Mouse (Mus musculus): ENCODE results near the gene Spaar.
A peak's percentile ranks its signal among the peaks of the same experiment; 100 is the strongest.

The Spaar gene

DNA sequence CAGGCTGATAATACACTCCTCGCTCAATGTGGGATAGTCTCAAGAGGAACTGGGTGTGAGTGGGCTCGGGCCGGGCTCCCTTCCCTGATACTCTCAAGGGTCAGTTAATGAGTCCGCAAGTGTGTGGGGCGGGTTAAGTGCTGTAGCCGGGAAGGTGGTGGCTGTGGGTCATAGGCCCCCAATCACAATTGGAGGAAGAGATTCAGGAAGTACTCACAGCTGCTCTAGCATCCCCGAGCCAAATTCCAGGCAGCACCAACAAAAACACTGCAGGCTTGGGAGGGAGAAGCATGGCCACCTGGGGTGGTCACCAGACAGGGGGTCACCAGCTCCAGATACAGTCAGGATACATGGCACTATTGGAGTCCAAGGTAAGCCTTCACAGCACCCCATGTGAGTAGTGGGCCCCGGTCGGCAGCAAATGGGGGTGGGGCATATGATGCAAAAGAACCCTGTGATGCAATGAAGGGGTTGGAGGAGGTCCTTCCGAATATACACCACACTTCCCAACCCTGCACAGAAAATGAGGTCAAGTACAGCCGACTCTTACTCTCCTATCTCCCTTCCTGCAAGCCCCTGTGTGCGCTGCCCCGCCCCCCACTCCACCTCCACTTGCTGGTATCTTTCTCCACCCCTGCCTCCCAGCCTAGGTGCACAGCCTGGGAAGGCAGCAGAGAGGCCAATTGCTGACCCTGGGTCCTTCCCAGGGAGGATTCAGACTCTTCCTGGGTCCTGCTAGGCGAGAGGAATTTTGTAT lies at the start of gene Spaar:
Gene Spaar, plus strand, starts transcription at position 241 of the 757 bp plus-strand sequence.
- no peak for DNase-seq

DNA sequence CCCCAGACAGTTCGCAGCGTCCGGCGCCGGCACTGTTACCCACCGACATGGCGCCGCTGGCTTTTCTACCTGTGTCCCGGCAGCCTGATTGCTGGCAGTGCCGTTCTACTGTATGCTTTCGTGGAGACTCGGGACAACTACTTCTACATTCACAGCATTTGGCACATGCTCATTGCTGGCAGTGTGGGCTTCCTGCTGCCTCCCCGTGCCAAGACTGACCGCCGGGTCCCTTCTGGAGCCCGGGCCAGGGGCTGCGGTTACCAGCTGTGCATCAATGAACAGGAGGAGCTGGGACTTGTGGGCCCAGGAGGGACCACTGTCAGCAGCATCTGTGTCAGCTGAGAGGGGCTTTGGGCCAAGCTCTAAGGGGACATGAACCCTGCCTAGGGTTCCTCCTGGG lies 39.8 kb upstream of the Spaar start:
- no peak for DNase-seq

DNA sequence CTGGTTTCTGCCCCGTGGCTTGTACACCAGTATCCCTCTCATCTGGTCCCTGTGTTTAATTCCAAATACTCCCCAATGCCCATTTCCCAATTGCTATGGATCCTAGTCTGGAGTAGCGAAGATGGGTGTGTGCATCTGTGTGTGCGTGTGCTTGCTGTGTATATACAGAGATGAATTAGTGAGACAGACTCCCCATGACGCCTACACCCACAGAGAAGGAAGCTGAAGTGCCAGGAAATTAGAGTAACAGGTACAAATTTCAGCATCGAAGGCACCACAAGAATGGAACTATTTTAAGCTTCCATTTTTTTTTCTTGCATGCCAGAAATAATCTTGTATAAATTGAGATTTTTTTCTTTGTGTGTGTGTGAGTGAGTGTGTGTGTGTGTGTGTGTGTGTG lies 38.8 kb upstream of the Spaar start:
- DNase-seq: no peak

DNA sequence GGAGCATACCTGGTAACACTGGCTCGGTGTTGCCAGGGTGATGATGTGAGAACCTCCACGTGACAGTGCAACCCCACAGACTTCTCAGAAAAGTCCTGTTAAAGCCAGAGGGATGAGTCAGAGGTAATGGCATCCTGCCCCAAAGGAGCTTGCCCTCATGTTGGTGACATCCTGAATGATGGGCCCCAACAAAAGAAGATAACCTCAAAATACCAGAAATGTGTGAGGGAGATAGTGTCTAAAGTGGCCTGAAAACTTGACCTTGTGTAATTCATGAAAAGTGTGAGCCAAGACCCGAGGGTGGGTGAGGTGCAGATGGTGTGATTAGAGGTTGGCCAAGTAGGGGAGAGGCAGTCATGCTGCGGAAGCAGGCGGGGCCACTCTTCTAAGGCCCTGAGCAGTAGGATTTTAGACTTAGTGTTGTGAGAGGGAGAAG lies 36.0 kb upstream of the Spaar start:
- DNase-seq: no peak

DNA sequence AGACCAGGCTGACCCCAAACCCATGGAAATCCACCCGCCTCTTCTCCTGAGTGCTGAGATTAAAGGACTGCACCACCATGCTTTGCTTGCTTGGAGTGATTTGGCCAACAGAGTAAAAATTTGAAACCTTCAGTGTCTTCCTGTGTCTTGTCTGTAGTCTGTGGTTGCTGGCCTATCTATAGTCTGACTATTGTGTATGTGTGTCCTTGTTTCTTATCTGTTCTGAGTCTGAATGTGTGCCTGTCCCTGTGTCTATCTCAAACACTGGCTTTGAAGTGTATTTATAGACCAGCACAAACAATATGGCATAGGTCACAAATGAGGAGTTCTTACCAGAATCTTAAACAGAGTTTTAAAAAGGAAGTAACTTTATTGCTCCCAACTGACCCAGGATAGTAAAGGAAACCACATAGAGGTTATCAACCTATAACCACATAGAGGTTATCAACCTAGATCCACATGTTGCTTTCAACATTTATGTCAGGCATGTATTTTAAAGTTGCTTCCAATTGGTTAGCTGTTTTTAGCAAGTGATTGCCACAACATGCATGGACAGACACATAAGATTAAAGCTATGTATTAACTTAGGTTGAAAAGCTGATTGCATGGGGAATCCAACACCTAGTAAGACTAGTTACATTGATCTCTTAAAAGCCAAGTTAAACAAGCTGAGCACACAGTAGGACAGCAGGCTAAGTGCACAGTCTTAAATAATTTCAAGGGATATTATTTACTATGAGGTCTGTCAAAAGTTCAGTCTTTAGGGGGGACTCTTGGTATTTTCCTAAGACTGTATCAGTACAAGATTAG lies 35.2 kb upstream of the Spaar start:
- no peak for DNase-seq

DNA sequence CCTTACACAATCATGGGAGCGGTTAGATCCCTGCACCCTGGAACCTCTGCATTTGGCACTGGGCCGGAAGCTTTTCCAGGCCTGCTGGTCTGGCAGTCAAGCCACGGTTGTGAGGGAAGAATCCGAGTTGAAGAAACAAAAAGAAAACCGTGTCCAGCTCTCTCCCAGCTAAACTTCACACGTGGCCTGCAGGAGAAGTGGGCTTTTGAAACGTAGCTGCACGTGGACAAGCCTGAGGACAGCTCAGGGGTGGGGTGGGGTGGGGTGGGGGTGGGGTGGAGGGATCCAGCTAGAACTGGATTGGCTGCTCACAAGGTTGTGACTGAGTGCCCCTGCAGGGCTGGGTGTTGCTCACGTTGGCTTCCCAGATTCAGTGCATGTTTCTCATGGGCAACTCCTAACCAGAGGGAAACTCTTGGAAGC lies 34.6 kb upstream of the Spaar start:
- DNase-seq: no peak

DNA sequence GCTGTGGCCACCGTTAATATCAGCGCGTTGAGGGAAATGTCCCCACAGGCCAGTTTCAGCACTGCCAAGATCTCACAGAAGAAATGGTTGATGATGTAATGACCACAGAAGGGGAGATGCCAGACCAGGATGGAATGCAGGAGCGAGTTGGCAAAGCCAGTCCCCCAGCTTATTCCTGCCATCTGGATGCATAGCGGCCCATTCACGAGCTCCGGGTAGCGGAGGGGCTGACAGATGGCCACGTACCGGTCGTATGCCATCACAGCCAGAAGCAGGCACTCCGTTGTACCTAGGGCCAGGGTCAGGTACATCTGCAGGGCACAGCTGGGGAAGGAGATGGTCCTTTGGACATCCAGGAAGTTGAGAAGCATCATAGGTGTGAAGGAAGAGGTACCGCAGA lies 33.3 kb upstream of the Spaar start:
- no peak for DNase-seq

DNA sequence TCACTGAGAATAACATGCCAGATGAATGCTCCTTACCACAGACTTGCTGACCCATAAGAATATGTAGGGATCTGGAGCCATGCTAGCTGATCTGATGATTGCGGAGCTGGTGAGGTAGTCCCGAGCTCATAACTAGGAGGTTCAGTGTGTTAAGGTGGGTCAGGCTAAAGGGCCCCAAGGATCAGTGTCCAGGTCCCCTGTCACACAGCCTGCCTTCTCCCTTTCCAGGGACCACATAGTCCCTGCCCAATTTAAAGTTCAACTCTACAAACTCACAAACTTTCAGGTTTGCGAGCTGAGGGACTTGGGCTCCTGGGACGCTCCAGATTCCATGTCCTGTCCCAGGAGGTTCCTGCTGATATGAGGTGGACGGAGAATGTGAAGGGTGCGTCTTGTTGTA lies 29.1 kb upstream of the Spaar start, which contains the start of gene Olfr70:
Gene Olfr70, minus strand, starts transcription at position 101 of the 400 bp plus-strand sequence.
- no peak for DNase-seq

DNA sequence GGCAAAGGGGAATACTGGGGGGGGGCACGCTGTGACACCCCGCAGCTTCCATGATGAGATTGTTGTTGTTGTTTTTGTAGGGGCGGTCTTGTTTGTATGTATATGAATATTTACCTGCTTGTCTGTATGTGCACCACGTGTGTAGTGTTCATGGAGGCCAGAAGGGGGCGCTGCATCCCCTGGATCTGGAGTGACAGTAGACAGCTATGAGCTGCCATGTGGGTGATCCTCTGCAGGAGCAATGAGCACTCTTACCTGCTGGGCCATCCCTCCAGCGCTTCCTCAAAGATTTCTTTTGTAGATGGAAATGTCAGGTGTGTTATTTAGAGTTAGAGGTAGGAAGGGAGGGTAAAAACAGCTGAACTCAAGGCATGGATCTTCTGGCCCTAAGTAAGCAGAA lies 26.4 kb upstream of the Spaar start:
- no peak for DNase-seq

DNA sequence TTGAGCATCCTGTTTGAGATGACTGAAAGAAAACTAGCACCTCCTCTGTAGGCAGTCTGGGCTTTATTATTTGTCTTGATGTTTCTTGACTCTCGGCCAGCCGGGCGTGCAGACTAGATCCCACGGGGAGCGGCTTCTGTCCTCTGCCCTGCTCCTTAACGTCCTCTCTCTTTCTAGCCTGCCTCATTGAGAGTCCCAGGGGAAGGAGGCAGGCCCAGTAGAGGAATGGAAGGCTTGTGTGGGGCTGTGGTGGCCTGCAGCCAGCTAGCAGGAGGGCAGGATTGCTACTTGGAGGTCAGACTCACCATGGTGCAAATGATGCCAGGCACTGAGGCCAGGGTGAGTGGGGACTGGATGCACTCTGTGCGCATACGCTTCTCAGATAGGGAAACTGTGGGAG lies 26.0 kb upstream of the Spaar start:
- DNase-seq: no peak

DNA sequence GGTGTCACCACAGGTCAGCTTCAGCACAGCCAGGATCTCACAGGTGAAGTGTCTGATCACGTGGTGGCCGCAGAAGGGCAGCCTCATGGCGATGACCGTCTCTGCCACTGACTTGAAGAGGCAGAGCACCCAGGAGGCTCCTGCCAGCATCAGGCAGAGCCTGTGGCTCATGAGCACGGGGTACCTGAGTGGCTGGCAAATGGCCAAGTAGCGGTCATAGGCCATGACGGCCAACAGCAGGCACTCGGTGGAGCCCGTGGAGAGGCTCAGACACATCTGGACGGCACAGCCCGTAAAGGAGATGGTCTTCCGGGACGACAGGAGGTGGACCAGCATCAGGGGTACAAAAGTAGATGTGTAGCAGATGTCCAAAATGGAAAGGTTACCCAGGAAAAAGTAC lies 23.8 kb upstream of the Spaar start:
- DNase-seq: no peak

DNA sequence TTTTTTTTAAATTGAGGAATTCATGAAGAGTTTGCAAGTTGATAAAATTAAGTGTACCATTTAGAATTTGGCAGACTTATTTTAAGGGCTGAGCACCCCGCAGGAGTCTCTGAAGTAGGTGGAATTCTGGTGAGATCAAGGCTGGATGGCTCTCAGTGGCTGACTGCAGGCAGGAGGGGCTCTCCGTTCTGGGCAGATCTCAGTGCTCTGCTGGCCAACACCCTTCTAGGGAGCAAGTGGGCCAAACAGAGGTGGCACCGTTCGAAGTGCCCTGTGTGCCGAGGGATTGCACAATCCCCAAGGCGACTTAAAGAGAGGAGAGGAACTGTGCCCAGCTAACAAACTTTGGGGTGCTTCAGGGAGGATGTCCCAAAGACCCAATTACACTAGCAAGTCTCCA lies 20.0 kb upstream of the Spaar start, which contains the start of gene Olfr71:
Gene Olfr71, minus strand, starts transcription at position 387 of the 400 bp plus-strand sequence.
- no peak for DNase-seq

DNA sequence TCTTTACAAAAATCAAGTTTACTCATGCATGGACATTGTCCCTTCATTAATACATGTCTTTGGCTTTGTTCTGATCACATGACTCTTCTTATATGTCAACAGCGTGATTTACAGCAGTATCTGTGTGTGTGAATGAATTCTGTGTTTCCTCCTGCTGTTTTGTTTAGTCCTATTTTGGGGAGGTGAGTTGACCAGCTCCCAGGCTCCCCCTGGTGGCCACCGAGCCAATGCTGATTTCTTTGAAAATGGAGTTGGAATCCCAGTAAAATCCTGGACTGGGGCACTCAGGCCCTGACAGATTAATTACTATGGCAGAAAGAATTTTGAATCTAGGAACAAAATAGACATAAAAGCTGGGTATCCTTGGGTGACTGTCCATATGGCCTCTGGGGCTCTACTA lies 18.0 kb upstream of the Spaar start:
- peak; percentile 75 for DNase-seq

DNA sequence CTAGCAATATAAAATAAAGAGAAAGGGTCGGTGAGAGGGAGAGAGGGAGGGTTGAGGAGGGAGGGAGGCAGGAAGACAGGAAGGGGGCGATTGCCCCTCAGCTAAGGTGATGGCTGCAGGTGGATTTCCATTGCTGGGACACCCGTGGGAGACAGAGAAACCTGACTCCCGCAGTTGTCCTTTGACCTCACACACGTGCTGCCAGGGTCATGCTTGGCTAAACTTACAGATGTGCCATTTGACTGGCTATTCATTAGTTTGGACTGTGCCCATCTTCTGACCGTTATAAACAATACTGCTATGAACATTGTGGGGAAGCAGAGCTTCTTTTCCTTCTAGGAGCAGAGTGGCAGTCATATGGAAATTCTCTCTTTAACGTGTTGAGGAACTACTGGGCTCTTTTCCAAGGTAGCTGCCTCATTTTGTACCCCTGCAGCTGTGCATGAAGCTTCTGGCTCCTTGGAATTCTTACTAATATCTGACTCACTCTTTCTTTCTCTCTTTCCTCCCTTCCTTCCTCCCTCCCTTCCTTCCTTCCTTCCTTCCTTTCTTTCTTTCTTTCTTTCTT lies 16.1 kb upstream of the Spaar start:
- no peak for DNase-seq

DNA sequence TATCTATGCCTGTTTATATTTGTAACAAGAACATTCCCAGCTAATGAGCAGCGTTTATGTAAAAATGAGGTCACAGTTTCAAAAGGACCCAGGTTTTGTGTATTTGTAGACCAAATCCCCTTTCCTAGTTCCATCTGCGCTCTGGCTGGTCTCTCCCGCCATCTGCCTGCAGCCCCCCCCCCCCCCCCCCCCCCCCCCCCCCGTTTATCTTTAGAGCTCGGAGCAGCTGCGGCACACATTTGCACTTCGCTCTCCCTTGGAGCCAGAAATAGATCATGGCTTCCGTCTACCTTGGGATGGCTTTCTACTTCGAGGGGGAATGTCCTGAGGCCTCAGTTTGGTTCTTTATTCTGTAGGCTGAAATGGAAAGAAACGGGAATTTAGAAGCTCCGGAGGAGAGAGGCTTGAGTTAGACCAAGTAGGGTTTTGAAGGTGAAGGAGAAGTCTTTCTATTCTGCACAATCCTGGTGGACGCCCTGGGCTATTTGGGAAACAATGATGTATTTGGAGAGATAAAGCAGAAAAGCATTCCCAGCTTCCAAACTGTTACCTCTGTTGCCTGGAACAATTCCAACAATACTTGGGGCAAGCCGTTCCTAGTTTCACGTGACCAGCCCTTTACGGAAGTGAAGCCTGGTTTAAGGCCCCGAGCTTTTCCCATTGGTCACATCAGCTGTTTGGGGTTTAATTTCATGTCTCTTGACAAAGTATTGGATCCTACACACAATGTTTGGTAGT lies 9.2 kb upstream of the Spaar start:
- DNase-seq: peak; percentile 71

DNA sequence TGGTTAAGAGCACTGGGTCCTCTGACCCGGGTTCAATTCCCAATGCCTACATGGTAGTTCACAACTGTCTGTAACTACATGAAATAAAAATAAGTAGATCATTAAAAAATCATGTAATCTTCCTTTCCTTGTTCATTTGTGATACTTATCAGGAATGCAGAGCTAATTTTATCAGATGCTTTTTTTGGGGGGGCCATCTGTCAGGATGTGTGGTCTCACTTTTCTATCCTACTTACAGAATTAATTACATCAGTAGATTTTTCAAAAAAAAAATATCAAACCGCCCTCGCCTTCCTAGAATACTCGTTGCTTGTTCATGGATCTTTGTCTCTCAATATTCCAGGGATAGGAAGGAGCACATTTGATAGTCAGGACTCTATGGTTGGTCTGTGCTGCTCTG lies 7.6 kb upstream of the Spaar start:
- DNase-seq: no peak

DNA sequence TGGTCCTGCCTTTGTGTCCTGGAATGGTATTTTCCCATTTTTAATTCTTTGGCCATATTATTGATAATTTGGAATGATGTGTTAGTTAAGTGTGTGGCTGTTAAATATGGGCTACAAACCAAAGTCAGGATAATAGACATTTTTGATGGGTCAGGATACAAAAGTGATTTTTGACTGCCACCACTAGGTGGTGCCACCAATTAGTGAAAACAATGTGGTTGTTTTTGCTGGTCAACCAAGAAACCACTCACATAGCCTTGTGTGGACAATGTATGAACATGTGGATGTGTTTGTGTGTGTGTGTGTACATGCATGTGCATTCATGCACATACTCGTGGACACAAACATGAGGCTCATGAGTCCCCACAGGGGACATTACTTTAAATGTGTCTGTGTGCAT lies 5.1 kb upstream of the Spaar start:
- peak; percentile 69 for DNase-seq

DNA sequence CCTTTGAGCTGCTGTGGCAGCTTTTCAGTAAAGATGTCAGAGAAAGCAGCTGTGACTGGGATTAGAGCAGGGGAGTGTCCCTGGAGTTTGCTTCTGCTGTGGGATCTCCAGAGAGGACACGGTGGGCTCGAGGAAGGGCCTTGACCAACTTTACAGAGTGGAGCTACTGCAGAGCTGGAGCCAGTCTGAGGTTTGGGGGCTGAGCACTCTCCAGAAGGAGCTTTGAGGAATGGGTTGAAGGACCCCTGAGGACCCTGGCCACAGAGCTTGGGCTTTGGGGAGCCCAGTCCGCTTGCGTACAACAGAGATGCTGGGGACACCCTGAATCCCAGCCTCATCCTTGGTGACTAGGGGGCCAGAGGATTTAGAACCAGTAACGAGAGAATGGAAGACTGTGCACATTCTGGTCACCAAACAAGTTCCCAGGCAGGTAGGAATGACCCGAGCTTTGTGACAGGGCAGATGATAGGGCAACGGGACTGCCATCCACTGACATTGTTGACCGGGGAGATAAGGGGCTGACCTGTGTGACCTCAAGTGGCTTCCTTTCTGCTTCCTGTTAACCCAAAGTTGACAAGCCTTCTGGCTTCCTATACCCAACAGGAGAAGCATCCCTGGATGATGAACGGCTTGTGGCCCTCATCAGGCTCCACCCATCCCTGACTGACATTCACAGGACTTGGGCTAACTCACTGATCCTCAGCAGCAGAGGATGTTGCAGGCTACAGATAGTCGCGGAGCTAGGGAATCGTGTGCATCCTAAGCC lies 3.4 kb upstream of the Spaar start:
- DNase-seq: no peak

DNA sequence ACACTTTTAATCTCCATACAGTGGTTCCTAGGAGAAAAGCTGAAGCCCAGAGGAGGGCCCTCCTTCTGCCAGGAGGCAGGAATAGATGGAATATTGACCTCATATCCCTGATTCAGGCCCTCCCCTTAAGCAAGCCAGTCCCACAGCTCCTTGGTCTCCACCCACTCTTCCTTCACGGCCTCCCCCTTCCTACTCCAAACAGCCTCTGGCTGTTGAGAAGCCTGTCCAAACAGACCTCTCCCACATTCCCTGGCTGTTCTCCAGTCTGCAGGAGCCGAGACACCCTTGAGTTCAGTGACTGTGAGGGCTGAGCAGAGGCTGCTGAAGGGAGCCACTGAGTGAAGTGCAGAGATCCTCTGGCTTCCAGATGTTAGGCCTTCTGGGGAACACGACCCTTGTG lies 2.8 kb upstream of the Spaar start, which contains the start of gene Hrct1:
Gene Hrct1, plus strand, starts transcription at position 194 of the 400 bp plus-strand sequence.
- no peak for DNase-seq

DNA sequence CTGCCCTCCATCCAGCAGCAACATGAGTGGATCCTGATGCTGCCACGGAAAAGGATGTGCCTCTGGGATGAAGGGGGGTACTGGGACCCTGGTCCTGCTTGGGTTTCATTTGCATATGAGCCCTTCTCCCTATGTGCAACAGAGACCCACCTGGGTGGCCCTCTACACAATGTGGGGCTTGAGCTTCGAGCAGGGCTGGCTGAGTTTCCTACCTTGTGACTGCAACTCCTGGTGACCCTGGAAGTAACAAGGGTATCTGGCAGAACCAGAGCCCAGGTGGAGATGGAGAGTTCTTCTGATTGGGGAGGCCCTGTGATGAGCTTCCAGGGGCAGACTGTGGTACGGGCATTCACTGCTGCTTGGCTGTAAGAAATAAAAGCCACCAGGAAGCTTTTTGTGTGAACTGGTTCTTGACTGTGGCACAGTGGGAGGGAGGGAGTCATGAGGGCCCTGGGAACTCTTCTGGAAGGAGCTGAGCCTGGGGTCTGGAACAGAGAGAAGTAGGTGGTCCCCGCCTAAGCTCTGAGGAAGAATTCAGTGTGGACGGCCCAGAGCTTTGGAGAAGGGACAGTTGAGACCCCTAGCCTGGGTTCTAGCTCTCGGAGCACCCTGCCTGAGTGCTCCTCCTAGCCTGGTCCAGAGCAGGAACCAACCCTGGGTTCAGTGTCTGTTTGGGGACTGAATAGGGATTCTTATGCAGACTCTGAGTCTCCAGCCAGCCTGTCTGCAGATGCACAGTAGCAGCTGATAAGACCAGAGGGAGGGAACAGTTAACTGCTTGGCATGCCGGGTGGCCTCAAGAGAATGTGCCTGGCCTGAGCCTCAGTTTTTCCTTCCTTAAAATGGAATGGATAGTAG lies 1.9 kb upstream of the Spaar start:
- no peak for DNase-seq

DNA sequence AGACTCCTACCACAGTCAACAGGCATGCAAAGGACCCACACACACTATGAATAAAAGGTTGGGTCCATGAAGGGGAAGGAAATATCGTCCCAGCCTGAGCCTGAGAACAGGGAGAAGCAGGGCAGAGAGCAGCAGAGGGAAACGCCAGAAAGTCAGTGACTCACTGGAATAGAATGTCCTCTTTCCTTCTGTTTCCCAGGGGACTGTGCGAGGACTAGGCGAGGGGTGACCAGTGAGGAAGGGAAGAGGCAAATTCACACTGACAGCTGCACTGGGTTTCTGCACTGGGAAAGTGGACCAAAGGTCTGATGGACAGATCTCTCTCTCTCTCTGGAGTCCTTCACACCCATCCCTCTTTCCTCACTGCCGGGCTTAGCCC lies 1.3 kb upstream of the Spaar start:
- DNase-seq: no peak
